Mouse (Mus musculus): Measurements from ENCODE around the gene Pip4k2a. TPM values are rescaled to one million over a fixed set of nuclear protein-coding genes. Genes with fewer than 3 reads are reported as not detected.

Gene Pip4k2a
- polyA plus RNA-seq, 1 experiment = 78.1 TPM

DNA sequence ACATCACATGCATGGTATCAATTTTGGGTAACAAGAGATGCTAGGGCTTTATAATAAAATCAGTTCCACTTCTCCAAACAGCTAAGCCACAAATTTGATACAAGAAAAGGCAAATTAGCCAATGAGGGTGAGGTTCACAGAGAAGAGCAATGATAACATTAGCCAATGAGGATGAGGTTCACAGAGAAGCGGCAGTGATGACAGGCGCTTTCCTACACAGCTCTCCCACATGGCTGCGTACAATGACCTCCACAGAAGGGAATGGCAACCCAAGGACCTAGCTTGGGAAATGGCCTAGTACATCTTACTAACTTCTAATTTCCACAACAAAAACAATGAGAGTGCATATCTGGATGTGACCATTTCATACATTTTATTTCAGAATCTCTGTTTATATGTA lies 140.0 kb downstream of the Pip4k2a start:
- WGBS = 97% methylated on average over 3 of the region's 3 CpGs
- DNase-seq = no peak
- Histone ChIP-seq H3K4me3 (replicated peaks; ENCODE audit: insufficient read depth, low read depth, low read length) (no peak overlapping the region), H3K27me3 (ENCODE audit: control insufficient read depth, insufficient read depth, low read length) (no peaks in the 10 kb centered on the region; the same call in 1 of the 2 replicates), H3K4me1 (ENCODE audit: control insufficient read depth, insufficient read depth, low read length) (peaks cover 7% of the 10 kb centered on the region), H3K27ac (ENCODE audit: insufficient read depth, low read length) (no peak overlapping the region)
- no peak for TF ChIP-seq POLR2A (IDR thresholded peaks at IDR 0.05; ENCODE audit: borderline replicate concordance, insufficient read depth, low read length)
- TF ChIP-seq CTCF (IDR thresholded peaks at IDR 0.05; ENCODE audit: borderline replicate concordance, insufficient read depth, low read depth, low read length) = no peak

DNA sequence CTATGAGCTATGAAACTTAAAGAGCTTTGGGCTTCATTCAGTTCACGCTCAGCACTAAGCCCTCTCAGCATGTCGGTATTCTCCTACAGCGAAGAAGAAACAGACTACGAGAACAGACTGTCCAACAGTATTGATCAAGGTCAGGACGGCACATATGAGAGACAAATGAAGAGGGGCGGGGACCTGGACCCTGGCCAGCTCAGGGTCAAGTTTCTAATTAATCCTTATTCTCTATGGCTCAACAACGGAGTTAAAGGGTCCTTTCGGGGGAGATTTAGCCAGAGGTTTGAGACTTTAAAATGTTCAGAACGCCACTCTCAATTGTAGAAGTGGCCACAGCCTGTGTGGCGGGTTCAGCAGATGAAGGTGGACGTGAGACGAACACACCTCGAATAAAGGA lies 141.5 kb downstream of the Pip4k2a start:
- Histone ChIP-seq H3K27ac (ENCODE audit: insufficient read depth, low read length) (no peak overlapping the region), H3K4me1 (ENCODE audit: control insufficient read depth, insufficient read depth, low read length) (peaks cover 3% of the 10 kb centered on the region; the same call in 1 of the 2 replicates), H3K27me3 (ENCODE audit: control insufficient read depth, insufficient read depth, low read length) (no peaks in the 10 kb centered on the region; the same call in 1 of the 2 replicates), H3K4me3 (replicated peaks; ENCODE audit: insufficient read depth, low read depth, low read length) (no peak overlapping the region)
- WGBS = 80% methylated on average over 13 of the region's 13 CpGs
- TF ChIP-seq POLR2A (IDR thresholded peaks at IDR 0.05; ENCODE audit: borderline replicate concordance, insufficient read depth, low read length) (no peak), CTCF (IDR thresholded peaks at IDR 0.05; ENCODE audit: borderline replicate concordance, insufficient read depth, low read depth, low read length) (no peak)
- no peak for DNase-seq

GRCm38 (mm10) chr2:18855246-18855645 lies 142.7 kb downstream of the Pip4k2a start:
- Histone ChIP-seq H3K27ac (ENCODE audit: insufficient read depth, low read length) (no peak overlapping the region), H3K4me3 (replicated peaks; ENCODE audit: insufficient read depth, low read depth, low read length) (no peak overlapping the region), H3K4me1 (ENCODE audit: control insufficient read depth, insufficient read depth, low read length) (no peaks in the 10 kb centered on the region; the same call in 1 of the 2 replicates), H3K27me3 (ENCODE audit: control insufficient read depth, insufficient read depth, low read length) (no peaks in the 10 kb centered on the region; the same call in 1 of the 2 replicates)
- 84% methylated on average over 8 of the region's 8 CpGs for WGBS
- DNase-seq = no peak
- TF ChIP-seq CTCF (IDR thresholded peaks at IDR 0.05; ENCODE audit: borderline replicate concordance, insufficient read depth, low read depth, low read length) (no peak), POLR2A (IDR thresholded peaks at IDR 0.05; ENCODE audit: borderline replicate concordance, insufficient read depth, low read length) (no peak)

DNA sequence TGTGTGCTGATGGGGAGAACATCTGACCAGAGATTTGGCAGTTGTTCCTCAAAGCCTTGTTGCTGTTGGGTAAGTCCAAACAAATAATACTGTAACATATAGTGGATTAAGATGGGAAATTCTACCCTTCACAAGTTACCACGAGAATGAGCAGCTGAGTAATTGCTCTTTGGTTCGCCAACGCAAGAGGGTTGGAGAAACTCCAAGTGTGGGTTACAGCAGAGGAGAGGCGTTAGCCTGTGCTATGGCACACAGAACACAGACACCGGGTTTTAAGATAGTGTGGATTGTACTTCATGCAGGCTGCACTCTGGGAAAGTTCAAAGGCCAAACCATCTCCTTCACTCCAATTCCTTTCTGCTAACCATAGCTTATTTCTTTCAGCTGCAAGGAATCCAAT lies 144.6 kb downstream of the Pip4k2a start:
- Histone ChIP-seq H3K4me1 (ENCODE audit: control insufficient read depth, insufficient read depth, low read length) (no peaks in the 10 kb centered on the region), H3K27me3 (ENCODE audit: control insufficient read depth, insufficient read depth, low read length) (no peaks in the 10 kb centered on the region; the same call in 1 of the 2 replicates), H3K27ac (ENCODE audit: insufficient read depth, low read length) (no peak overlapping the region), H3K4me3 (replicated peaks; ENCODE audit: insufficient read depth, low read depth, low read length) (no peak overlapping the region)
- WGBS = 74% methylated on average over 5 of the region's 5 CpGs
- TF ChIP-seq CTCF (IDR thresholded peaks at IDR 0.05; ENCODE audit: borderline replicate concordance, insufficient read depth, low read depth, low read length) (no peak), POLR2A (IDR thresholded peaks at IDR 0.05; ENCODE audit: borderline replicate concordance, insufficient read depth, low read length) (no peak)
- no peak for DNase-seq

DNA sequence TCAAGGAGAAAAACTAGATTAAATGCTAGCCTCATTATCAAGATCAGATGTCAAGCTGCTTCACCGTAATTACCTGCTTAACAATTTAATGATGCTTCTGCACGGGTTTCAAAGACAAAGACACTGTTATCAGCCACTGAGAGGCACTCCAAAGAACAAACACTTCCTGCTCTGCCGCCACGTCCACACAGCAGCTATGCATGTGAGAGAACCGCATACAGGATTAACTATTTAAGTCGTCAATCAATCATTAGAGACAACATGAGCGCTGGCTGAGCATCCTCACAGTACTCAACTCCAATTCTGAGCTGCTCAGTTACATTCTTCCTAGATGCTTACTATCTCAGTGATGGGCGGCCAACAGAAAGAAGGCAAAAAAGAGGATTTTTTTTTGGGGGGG lies 147.3 kb downstream of the Pip4k2a start:
- DNase-seq = no peak
- Histone ChIP-seq H3K4me3 (replicated peaks; ENCODE audit: insufficient read depth, low read depth, low read length) (no peak overlapping the region), H3K4me1 (ENCODE audit: control insufficient read depth, insufficient read depth, low read length) (no peaks in the 10 kb centered on the region), H3K27me3 (ENCODE audit: control insufficient read depth, insufficient read depth, low read length) (no peaks in the 10 kb centered on the region), H3K27ac (ENCODE audit: insufficient read depth, low read length) (no peak overlapping the region)
- TF ChIP-seq POLR2A (IDR thresholded peaks at IDR 0.05; ENCODE audit: borderline replicate concordance, insufficient read depth, low read length) = no peak
- no peak for TF ChIP-seq CTCF (IDR thresholded peaks at IDR 0.05; ENCODE audit: borderline replicate concordance, insufficient read depth, low read depth, low read length)
- WGBS = 82% methylated on average over 8 of the region's 8 CpGs

GRCm38 (mm10) chr2:18848074-18848629 lies 149.8 kb downstream of the Pip4k2a start:
- DNase-seq = no peak
- no peaks in the 10 kb centered on the region for H3K4me1 ChIP-seq (ENCODE audit: control insufficient read depth, insufficient read depth, low read length)
- H3K27me3 ChIP-seq (ENCODE audit: control insufficient read depth, insufficient read depth, low read length) = no peaks in the 10 kb centered on the region
- no peak overlapping the region for H3K27ac ChIP-seq (ENCODE audit: insufficient read depth, low read length)
- no peak overlapping the region for H3K4me3 ChIP-seq (replicated peaks; ENCODE audit: insufficient read depth, low read depth, low read length)
- WGBS = 47% methylated on average over 5 of the region's 5 CpGs
- TF ChIP-seq CTCF (IDR thresholded peaks at IDR 0.05; ENCODE audit: borderline replicate concordance, insufficient read depth, low read depth, low read length) = no peak
- TF ChIP-seq POLR2A (IDR thresholded peaks at IDR 0.05; ENCODE audit: borderline replicate concordance, insufficient read depth, low read length) = no peak

DNA sequence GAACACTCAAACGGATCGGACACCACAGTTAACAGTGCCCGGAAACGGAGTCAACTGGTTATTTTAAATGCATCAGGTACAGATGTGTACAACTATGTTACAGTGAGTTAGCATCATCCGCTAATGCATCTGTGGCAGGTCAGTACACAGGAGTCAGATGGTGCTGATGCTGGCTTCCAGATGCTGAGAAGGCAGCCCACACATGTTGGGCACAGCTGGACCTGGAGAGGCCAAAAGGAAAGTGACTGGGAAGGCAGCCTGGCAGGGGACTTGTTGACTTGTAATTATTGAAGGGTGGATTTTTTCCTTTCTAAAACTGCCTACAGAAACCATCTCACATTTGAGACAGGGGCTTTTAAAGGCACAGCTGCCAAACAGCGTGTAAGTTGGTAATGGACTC lies 155.4 kb downstream of the Pip4k2a start:
- 94% methylated on average over 6 of the region's 6 CpGs for WGBS
- TF ChIP-seq CTCF (IDR thresholded peaks at IDR 0.05; ENCODE audit: borderline replicate concordance, insufficient read depth, low read depth, low read length) (no peak), POLR2A (IDR thresholded peaks at IDR 0.05; ENCODE audit: borderline replicate concordance, insufficient read depth, low read length) (no peak)
- Histone ChIP-seq H3K27me3 (ENCODE audit: control insufficient read depth, insufficient read depth, low read length) (no peaks in the 10 kb centered on the region), H3K27ac (ENCODE audit: insufficient read depth, low read length) (no peak overlapping the region), H3K4me3 (replicated peaks; ENCODE audit: insufficient read depth, low read depth, low read length) (no peak overlapping the region), H3K4me1 (ENCODE audit: control insufficient read depth, insufficient read depth, low read length) (no peaks in the 10 kb centered on the region)
- no peak for DNase-seq

DNA sequence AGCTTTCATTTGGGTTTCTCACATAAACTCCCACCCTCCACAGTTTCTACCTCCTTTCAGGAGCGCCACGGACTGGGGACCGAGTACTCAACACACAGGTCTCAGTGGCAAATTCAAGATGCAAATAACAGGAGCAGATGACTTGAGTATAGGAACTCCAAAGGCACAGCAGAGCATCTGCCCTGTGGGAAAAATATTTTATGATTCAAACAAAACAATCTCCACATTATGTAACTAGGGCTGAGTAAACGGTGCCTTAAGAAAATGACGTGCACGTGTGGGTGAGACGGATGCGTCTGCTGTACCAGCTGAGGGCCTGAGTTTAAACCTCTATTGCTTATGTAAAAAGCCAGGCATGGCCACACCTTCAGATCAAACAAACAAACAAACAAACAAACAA lies 156.9 kb downstream of the Pip4k2a start:
- Histone ChIP-seq H3K27me3 (ENCODE audit: control insufficient read depth, insufficient read depth, low read length) (no peaks in the 10 kb centered on the region), H3K4me3 (replicated peaks; ENCODE audit: insufficient read depth, low read depth, low read length) (no peak overlapping the region), H3K27ac (ENCODE audit: insufficient read depth, low read length) (no peak overlapping the region), H3K4me1 (ENCODE audit: control insufficient read depth, insufficient read depth, low read length) (no peaks in the 10 kb centered on the region)
- TF ChIP-seq CTCF (IDR thresholded peaks at IDR 0.05; ENCODE audit: borderline replicate concordance, insufficient read depth, low read depth, low read length) = no peak
- no peak for DNase-seq
- WGBS = 94% methylated on average over 8 of the region's 8 CpGs
